Comparison of ENCODE assay signal across 9 mouse cellular contexts in the genomic region with DNA sequence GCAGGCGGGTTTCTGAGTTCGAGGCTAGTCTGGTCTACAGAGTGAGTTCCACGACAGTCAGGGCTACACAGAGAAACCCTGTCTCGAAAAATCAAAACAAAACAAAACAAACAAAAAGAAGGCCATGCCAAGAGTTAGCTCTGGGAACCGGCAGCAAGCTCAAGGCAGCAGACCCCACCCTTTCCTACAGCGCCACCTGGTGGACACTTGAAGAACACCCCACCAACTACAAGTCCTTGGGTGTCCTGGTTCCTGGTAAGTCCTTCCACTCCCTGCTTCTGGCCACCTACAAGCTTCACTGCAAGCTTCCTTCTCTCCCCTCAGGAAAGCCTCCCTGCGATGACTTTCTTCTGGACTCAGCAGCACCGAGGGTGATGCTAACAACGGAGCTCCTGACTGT. TPM values are rescaled to one million over a fixed set of nuclear protein-coding genes. Genes with fewer than 3 reads are reported as not detected.
A peak's percentile ranks its signal among the peaks of the same experiment; 100 is the strongest.
DNase-seq lines count a peak whose midpoint lies in the region; ATAC-seq and TF ChIP-seq lines count a peak whose summit lies in the region.
"Had no signal": no experiment of that assay in that cellular context is flagged by ENCODE, and none has a peak within 500 bp of the region (broad histone marks: within the 10 kb centered on the region; RNA-seq: fewer than 3 reads in every experiment).

No protein-coding gene starts in this region.

- ATAC-seq in G1E (ENCODE audit: extremely low read depth, insufficient number of reproducible peaks, low FRiP score, poor library complexity, severe bottlenecking) = 0 out of 2 replicates have a peak, but pooled peaks have one; percentile 30

- no peak overlapping the region for H3K27ac ChIP-seq in cerebellum, adult 2 months (ENCODE audit: insufficient read depth, low read length)
- peak overlapping the region; percentile 85 for H3K27ac ChIP-seq in kidney, adult 2 months (ENCODE audit: insufficient read depth, low read depth, low read length)
- H3K27ac ChIP-seq in liver, adult 2 months (replicated peaks; ENCODE audit: insufficient read depth, low read depth, low read length) = no peak overlapping the region
- H3K27ac ChIP-seq: stomach, embryonic 15.5 days had no signal

- peaks cover 93% of the 10 kb centered on the region for H3K36me3 ChIP-seq in G1E (replicated peaks)
- peaks cover 5% of the 10 kb centered on the region for H3K36me3 ChIP-seq in kidney, adult 2 months (ENCODE audit: control insufficient read depth, insufficient read depth, low read length)
- H3K36me3 ChIP-seq in liver, adult 2 months (ENCODE audit: control insufficient read depth, insufficient read depth, low read length) = peaks cover 11% of the 10 kb centered on the region

- no peak overlapping the region for H3K9ac ChIP-seq in liver, adult 2 months (ENCODE audit: low read depth, low read length)
- H3K9ac ChIP-seq: stomach, embryonic 15.5 days had no signal

- 55% methylated on average over 9 of the region's 9 CpGs for WGBS in cerebellum, adult 2 months
- 36% methylated on average over 9 of the region's 9 CpGs for WGBS in kidney, adult 2 months
- WGBS in liver, adult 2 months = 37% methylated on average over 9 of the region's 9 CpGs

- H3K27me3 ChIP-seq in G1E (ENCODE audit: insufficient read depth, low read length) = no peaks in the 10 kb centered on the region
- H3K27me3 ChIP-seq in cerebellum, adult 2 months (ENCODE audit: control insufficient read depth, insufficient read depth, low read length) = no peaks in the 10 kb centered on the region
- H3K27me3 ChIP-seq in kidney, adult 2 months (replicated peaks; ENCODE audit: control insufficient read depth, insufficient read depth, low read length) = no peaks in the 10 kb centered on the region
- no peaks in the 10 kb centered on the region for H3K27me3 ChIP-seq in liver, adult 2 months (ENCODE audit: control insufficient read depth, insufficient read depth, low read length)
- H3K27me3 ChIP-seq: stomach, embryonic 15.5 days had no signal

- peak; percentile 87 for TF ChIP-seq CTCF in G1E (IDR thresholded peaks at IDR 0.05; ENCODE audit: low read depth, low read length)
- peak; percentile 85 for TF ChIP-seq CTCF in cerebellum, adult 2 months (IDR thresholded peaks at IDR 0.05; ENCODE audit: borderline replicate concordance, insufficient read depth, low read depth, low read length)
- peak; percentile 81 for TF ChIP-seq CTCF in kidney, adult 2 months (conservative IDR thresholded peaks at IDR 0.05; ENCODE audit: insufficient read depth, insufficient read length, low read depth, low read length)
- TF ChIP-seq CTCF in liver, adult 2 months (IDR thresholded peaks at IDR 0.05; ENCODE audit: low read depth, low read length) = peak; percentile 91

- DNase-seq in 3T3-L1 (ENCODE audit: low read depth, low spot score) (peak; percentile 85), G1E (ENCODE audit: low spot score) (peak; percentile 67)
- DNase-seq in cerebellum, adult 2 months = peak; percentile 56 to 75
- peak; percentile 82 for DNase-seq in gastrocnemius, postnatal 14 days
- DNase-seq in kidney, adult 2 months = peak; percentile 81
- DNase-seq in liver, adult 2 months (ENCODE audit: extremely low read depth, low read depth, low spot score) = peak; percentile 66
- peak; percentile 67 for DNase-seq in ovary, postnatal 36 days (ENCODE audit: low spot score)
- DNase-seq in thymus, postnatal 36 days = peak; percentile 74 to 75

- peaks cover 65% of the 10 kb centered on the region for H3K4me1 ChIP-seq in G1E (ENCODE audit: insufficient read depth, low read depth, low read length)
- no peaks in the 10 kb centered on the region for H3K4me1 ChIP-seq in cerebellum, adult 2 months (ENCODE audit: control insufficient read depth, insufficient read depth, low read length)
- peaks cover 41% of the 10 kb centered on the region for H3K4me1 ChIP-seq in kidney, adult 2 months (ENCODE audit: control insufficient read depth, insufficient read depth, low read length)
- peaks cover 18% of the 10 kb centered on the region for H3K4me1 ChIP-seq in liver, adult 2 months (ENCODE audit: control insufficient read depth, insufficient read depth, low read length)
- H3K4me1 ChIP-seq: stomach, embryonic 15.5 days had no signal

- H3K79me2 ChIP-seq in liver, adult 2 months (ENCODE audit: control insufficient read depth, insufficient read depth, low read length) = no peaks in the 10 kb centered on the region

- no peak for TF ChIP-seq POLR2A in cerebellum, adult 2 months (IDR thresholded peaks at IDR 0.05; ENCODE audit: borderline replicate concordance, insufficient read depth, low read length)
- TF ChIP-seq POLR2A in kidney, adult 2 months (IDR thresholded peaks at IDR 0.05; ENCODE audit: low read depth, low read length) = no peak
- no peak for TF ChIP-seq POLR2A in liver, adult 2 months (IDR thresholded peaks at IDR 0.05; ENCODE audit: extremely low read depth, insufficient read depth, low read length)

- no peaks in the 10 kb centered on the region for H3K9me3 ChIP-seq in G1E (replicated peaks)
- H3K9me3 ChIP-seq: stomach, embryonic 15.5 days had no signal

- intact Hi-C loops in gastrocnemius, postnatal 14 days (cut with DNase I; ENCODE audit: low total_unique reads) = no loop called here

- no peak overlapping the region; the same call in 1 of the 2 replicates for H3K4me3 ChIP-seq in G1E (ENCODE audit: low read depth, low read length)
- no peak overlapping the region for H3K4me3 ChIP-seq in cerebellum, adult 2 months (replicated peaks; ENCODE audit: insufficient read depth, low read depth, low read length)
- H3K4me3 ChIP-seq in kidney, adult 2 months (ENCODE audit: insufficient read depth, low read depth, low read length) = no peak overlapping the region
- no peak overlapping the region for H3K4me3 ChIP-seq in liver, adult 2 months (ENCODE audit: insufficient read depth, low read depth, low read length)
- H3K4me3 ChIP-seq: stomach, embryonic 15.5 days had no signal

RNA-seq across cellular contexts. Expression of gene Park7, which starts 12.6 kb away (rescaled TPM):
- 187 and 204 TPM in 2 replicates for total RNA-seq in G1E (2014; fragmentation: Nextera tagmentation)
- total RNA-seq in G1E (2017) = 398 and 402 TPM in 2 replicates
- 276 and 342 TPM in 2 replicates for polyA plus RNA-seq in G1E (2012)
- 362 and 384 TPM in 2 replicates for polyA plus RNA-seq in cerebellum, adult 2 months (2012; rRNA removed)
- 100 to 1,000 TPM; 642 to 667 TPM for total RNA-seq in gastrocnemius, postnatal 14 days (2021)
- 314 and 444 TPM in 2 replicates for polyA plus RNA-seq in kidney, adult 2 months (2012; rRNA removed)
- 281 and 324 TPM in 2 replicates for total RNA-seq in liver, adult 2 months (2014; rRNA removed)
- polyA plus RNA-seq in liver, adult 2 months (2012; rRNA removed) = 148 and 191 TPM in 2 replicates

RNA-seq across cellular contexts. Expression of gene Tnfrsf9, which starts 12.7 kb away (rescaled TPM):
- total RNA-seq in G1E (2014; fragmentation: Nextera tagmentation) = 13.1 and 20.2 TPM in 2 replicates
- 1.1 and 1.7 TPM in 2 replicates for total RNA-seq in G1E (2017)
- polyA plus RNA-seq in G1E (2012) = 0.25 and 0.47 TPM in 2 replicates
- 0.64 and 0.67 TPM in 2 replicates for polyA plus RNA-seq in cerebellum, adult 2 months (2012; rRNA removed)
- under 1 TPM; 0.16 to 0.22 TPM for total RNA-seq in gastrocnemius, postnatal 14 days (2021)
- 0.14 and 0.86 TPM in 2 replicates for polyA plus RNA-seq in kidney, adult 2 months (2012; rRNA removed)
- 0.07 and 0.09 TPM in 2 replicates for total RNA-seq in liver, adult 2 months (2014; rRNA removed)
- polyA plus RNA-seq in liver, adult 2 months (2012; rRNA removed) = 0.05 and 0.15 TPM in 2 replicates

RNA-seq across cellular contexts. Expression of gene Errfi1, which starts 47.9 kb away (rescaled TPM):
- total RNA-seq in G1E (2014; fragmentation: Nextera tagmentation) (not detected in 2 replicates), G1E (2017) (0.05 TPM in 1 of 2 replicates, not detected in the other)
- polyA plus RNA-seq in G1E (2012) = not detected in 2 replicates
- polyA plus RNA-seq in cerebellum, adult 2 months (2012; rRNA removed) = 30.0 and 32.4 TPM in 2 replicates
- 10 to 100 TPM; 17.0 to 34.2 TPM for total RNA-seq in gastrocnemius, postnatal 14 days (2021)
- polyA plus RNA-seq in kidney, adult 2 months (2012; rRNA removed) = 230 TPM in 2 replicates
- total RNA-seq in liver, adult 2 months (2014; rRNA removed) = 589 and 661 TPM in 2 replicates
- 259 and 295 TPM in 2 replicates for polyA plus RNA-seq in liver, adult 2 months (2012; rRNA removed)

Comparison
In these comparisons a context has a peak if more than half of its experiments do, and no peak if none do; other contexts are left out.
1. RNA of gene Errfi1, which starts 47.9 kb away (polyA plus RNA-seq): 259 to 295 TPM in liver, adult 2 months, 230 TPM in kidney, adult 2 months and 30.0 to 32.4 TPM in cerebellum, adult 2 months; not detected in G1E; every median in the first group is over 10 times any median in the second.
2. Peak in every context shown above with its lines, with median percentiles within 50 percentile points of each other: DNase-seq and CTCF ChIP-seq.